Mouse (Mus musculus) right cerebral cortex, postnatal 4 days (tissue): ENCODE results near the gene 5830473C10Rik.

Source experiments
- DNase-seq: peaks from one replicate; pipeline ENCODE4 v3.0.0-alpha.2; 2022

5830473C10Rik gene

GRCm38 (mm10) chr5:90560743-90561142 is at the start of gene 5830473C10Rik:
TSS of gene 5830473C10Rik (plus strand) at chr5:90561107.
- DNase-seq: no peak

- no peak for DNase-seq
These were observed 48.5 kb upstream of the 5830473C10Rik start for GRCm38 (mm10) chr5:90512288-90512955.

GRCm38 (mm10) chr5:90515561-90515960 is 45.3 kb upstream of the 5830473C10Rik start:
- no peak for DNase-seq

- DNase-seq: no peak
These were observed 42.4 kb upstream of the 5830473C10Rik start, which contains the start of gene Afm for GRCm38 (mm10) chr5:90518356-90519100. TSS of gene Afm (plus strand) at chr5:90518932.

- DNase-seq: no peak
These were observed 9.7 kb upstream of the 5830473C10Rik start for GRCm38 (mm10) chr5:90551191-90551590.

GRCm38 (mm10) chr5:90556052-90556451 is 4.9 kb upstream of the 5830473C10Rik start:
- DNase-seq: no peak

GRCm38 (mm10) chr5:90561721-90562275 is 891 bp downstream of the 5830473C10Rik start:
- no peak for DNase-seq

- DNase-seq: no peak
These were observed 2.0 kb downstream of the 5830473C10Rik start for GRCm38 (mm10) chr5:90562880-90563279.

- no peak for DNase-seq
These were observed 3.3 kb downstream of the 5830473C10Rik start for GRCm38 (mm10) chr5:90564161-90564560.

GRCm38 (mm10) chr5:90565205-90565604 is 4.3 kb downstream of the 5830473C10Rik start:
- DNase-seq: no peak

- no peak for DNase-seq
These were observed 6.9 kb downstream of the 5830473C10Rik start for GRCm38 (mm10) chr5:90567788-90568187.

- DNase-seq: no peak
These were observed 7.4 kb downstream of the 5830473C10Rik start for GRCm38 (mm10) chr5:90568338-90568737.

GRCm38 (mm10) chr5:90571216-90571615 is 10.3 kb downstream of the 5830473C10Rik start:
- DNase-seq: no peak

GRCm38 (mm10) chr5:90577751-90578150 is 16.8 kb downstream of the 5830473C10Rik start:
- DNase-seq: no peak

GRCm38 (mm10) chr5:90579556-90579955 is 18.6 kb downstream of the 5830473C10Rik start:
- DNase-seq: no peak

- DNase-seq: no peak
These were observed 21.3 kb downstream of the 5830473C10Rik start for GRCm38 (mm10) chr5:90582179-90582578.

GRCm38 (mm10) chr5:90584799-90585198 is 23.9 kb downstream of the 5830473C10Rik start:
- no peak for DNase-seq

- no peak for DNase-seq
These were observed 25.6 kb downstream of the 5830473C10Rik start for GRCm38 (mm10) chr5:90586511-90586910.

- no peak for DNase-seq
These were observed 27.2 kb downstream of the 5830473C10Rik start for GRCm38 (mm10) chr5:90588104-90588503.

GRCm38 (mm10) chr5:90588708-90589595 is 28.0 kb downstream of the 5830473C10Rik start:
- peak; percentile 70 for DNase-seq

- DNase-seq: no peak
These were observed 29.8 kb downstream of the 5830473C10Rik start for GRCm38 (mm10) chr5:90590676-90591075.

GRCm38 (mm10) chr5:90591936-90592335 is 31.0 kb downstream of the 5830473C10Rik start:
- DNase-seq: no peak

- no peak for DNase-seq
These were observed 34.0 kb downstream of the 5830473C10Rik start for GRCm38 (mm10) chr5:90594945-90595344.
